Mouse (Mus musculus): ENCODE data around the gene Tmem269. TPM values are rescaled to one million over a fixed set of nuclear protein-coding genes. Genes with fewer than 3 reads are reported as not detected.

The Tmem269 gene
- 0.13 and 0.41 TPM in 2 replicates for polyA plus RNA-seq (2015; fragmentation: Nextera tagmentation; extraction: Ambion mirVana)

GRCm38 (mm10) chr4:119218169-119218568 is at the start of gene Tmem269:
Gene Tmem269 (minus strand): TSS chr4:119218217.

DNA sequence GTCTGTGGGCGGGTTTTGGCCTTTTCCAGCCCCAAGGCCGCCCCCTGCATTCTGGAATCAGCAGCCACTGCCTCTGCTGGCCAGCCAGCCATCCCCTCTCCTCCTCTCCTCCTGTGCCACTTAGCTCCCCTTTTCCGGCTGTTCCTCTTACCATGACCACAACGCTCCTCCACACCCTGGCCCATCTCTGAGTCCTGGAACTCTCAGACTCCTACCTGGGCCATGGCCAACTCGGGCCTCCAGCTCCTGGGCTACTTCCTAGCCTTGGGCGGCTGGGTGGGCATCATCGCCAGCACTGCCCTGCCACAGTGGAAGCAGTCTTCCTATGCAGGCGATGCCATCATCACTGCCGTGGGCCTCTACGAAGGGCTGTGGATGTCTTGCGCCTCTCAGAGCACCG is 37.3 kb upstream of the Tmem269 start, which contains the start of gene Cldn19:
Gene Cldn19, plus strand, starts transcription at position 64 of the 400 bp plus-strand sequence.

DNA sequence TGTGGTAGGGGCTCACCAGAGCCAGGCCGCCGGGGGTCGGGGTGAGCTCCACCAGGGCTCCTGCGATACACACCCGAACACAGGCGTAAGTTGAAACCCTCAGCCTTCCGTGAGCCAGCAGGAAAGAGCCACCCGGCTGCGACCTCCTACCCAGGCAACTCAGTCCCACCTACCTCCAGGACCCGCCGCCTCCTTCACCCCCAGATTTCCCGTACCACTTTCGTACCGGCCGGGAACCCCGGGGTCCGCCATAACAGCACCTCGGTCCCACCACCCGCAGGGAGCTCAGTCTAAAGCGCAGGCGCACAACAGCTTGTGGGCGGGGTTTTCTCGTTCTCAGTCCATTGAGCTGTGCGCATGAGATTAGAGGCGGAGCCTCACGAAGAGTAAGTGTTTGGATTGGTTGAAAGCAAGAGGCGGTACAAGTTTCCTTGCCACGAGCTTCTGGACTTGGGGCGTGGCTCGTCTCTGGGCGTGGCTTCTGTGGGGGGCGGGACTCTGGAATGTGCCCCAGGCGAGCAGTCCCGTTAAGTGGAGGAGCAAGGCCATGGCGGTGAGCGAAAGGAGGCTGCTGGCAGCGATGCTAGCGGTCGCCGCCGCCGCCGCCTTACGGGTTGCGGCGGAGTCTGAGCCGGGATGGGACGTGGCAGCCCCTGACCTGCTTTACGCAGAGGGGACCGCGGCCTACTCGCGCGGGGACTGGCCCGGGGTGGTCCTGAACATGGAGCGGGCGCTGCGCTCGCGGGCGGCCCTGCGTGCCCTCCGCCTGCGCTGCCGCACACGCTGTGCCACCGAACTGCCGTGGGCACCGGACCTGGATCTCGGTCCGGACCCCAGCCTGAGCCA is 14.6 kb upstream of the Tmem269 start, which contains the start of the genes AU022252 and P3h1:
Gene AU022252, minus strand, starts transcription at position 303 of the 846 bp plus-strand sequence.
Gene P3h1, plus strand, starts transcription at position 506 of the 846 bp plus-strand sequence.

GRCm38 (mm10) chr4:119194909-119195581 is 23.0 kb downstream of the Tmem269 start, which contains the start of gene Svbp:
Gene Svbp (plus strand): TSS chr4:119195306.

GRCm38 (mm10) chr4:119189864-119190263 is 28.2 kb downstream of the Tmem269 start, which contains the start of gene Ermap:
Gene Ermap (minus strand): TSS chr4:119190011.

GRCm38 (mm10) chr4:119173851-119174453 is 44.1 kb downstream of the Tmem269 start, which contains the start of gene Zfp691:
Gene Zfp691 (minus strand): TSS chr4:119174195.

Other genes with a start within 250 kb of the Tmem269 start
- 49.0 and 56.7 TPM in 2 replicates for gene Slc2a1, start 109.5 kb downstream of the Tmem269 start, polyA plus RNA-seq (2015; fragmentation: Nextera tagmentation; extraction: Ambion mirVana)
- gene Zfp691, start 44.0 kb downstream of the Tmem269 start, polyA plus RNA-seq (2015; fragmentation: Nextera tagmentation; extraction: Ambion mirVana): 3.4 and 3.7 TPM in 2 replicates
- gene Ermap, start 28.2 kb downstream of the Tmem269 start, polyA plus RNA-seq (2015; fragmentation: Nextera tagmentation; extraction: Ambion mirVana): 0.43 and 0.82 TPM in 2 replicates
- gene Svbp, start 22.9 kb downstream of the Tmem269 start, polyA plus RNA-seq (2015; fragmentation: Nextera tagmentation; extraction: Ambion mirVana): 176 and 177 TPM in 2 replicates
- gene AU022252, start 14.5 kb upstream of the Tmem269 start, polyA plus RNA-seq (2015; fragmentation: Nextera tagmentation; extraction: Ambion mirVana): 19.6 and 25.0 TPM in 2 replicates
- 12.8 and 13.9 TPM in 2 replicates for gene P3h1, start 14.7 kb upstream of the Tmem269 start, polyA plus RNA-seq (2015; fragmentation: Nextera tagmentation; extraction: Ambion mirVana)
- gene Cldn19, start 37.2 kb upstream of the Tmem269 start, polyA plus RNA-seq (2015; fragmentation: Nextera tagmentation; extraction: Ambion mirVana): 5.6 and 6.3 TPM in 2 replicates
- 978 and 1,085 TPM in 2 replicates for gene Ybx1, start 76.4 kb upstream of the Tmem269 start, polyA plus RNA-seq (2015; fragmentation: Nextera tagmentation; extraction: Ambion mirVana)
- 42.3 and 44.7 TPM in 2 replicates for gene Ppih, start 102.3 kb upstream of the Tmem269 start, polyA plus RNA-seq (2015; fragmentation: Nextera tagmentation; extraction: Ambion mirVana)
- 21.9 and 24.6 TPM in 2 replicates for gene Ccdc30, start 197.3 kb upstream of the Tmem269 start, polyA plus RNA-seq (2015; fragmentation: Nextera tagmentation; extraction: Ambion mirVana)
- gene Ppcs, start 204.2 kb upstream of the Tmem269 start, polyA plus RNA-seq (2015; fragmentation: Nextera tagmentation; extraction: Ambion mirVana): 28.1 and 34.0 TPM in 2 replicates
- 0.40 and 0.64 TPM in 2 replicates for gene Zmynd12, start 204.6 kb upstream of the Tmem269 start, polyA plus RNA-seq (2015; fragmentation: Nextera tagmentation; extraction: Ambion mirVana)